7 mouse cellular contexts compared by ENCODE assay signal in genomic region chr16:33965878-33966537, GRCm38 (mm10). TPM values are rescaled to one million over a fixed set of nuclear protein-coding genes. Genes with fewer than 3 reads are reported as not detected.
DNase-seq lines count a peak whose midpoint lies in the region; ATAC-seq lines count a peak whose summit lies in the region.

No protein-coding gene starts in this region.

- peak overlapping the region; percentile 70 for H3K4me2 ChIP-seq in forebrain, embryonic 13.5 days
- peak overlapping the region; percentile 71 for H3K4me2 ChIP-seq in limb, embryonic 12.5 days

- H3K4me3 ChIP-seq in forebrain, embryonic 13.5 days = peak overlapping the region; percentile 71
- H3K4me3 ChIP-seq in limb, embryonic 12.5 days (replicated peaks) = peak overlapping the region; percentile 91

- H3K4me1 ChIP-seq in forebrain, embryonic 13.5 days = peaks cover 14% of the 10 kb centered on the region
- peaks cover 10% of the 10 kb centered on the region for H3K4me1 ChIP-seq in limb, embryonic 12.5 days (replicated peaks)

- H3K9me3 ChIP-seq in forebrain, embryonic 13.5 days (replicated peaks) = no peaks in the 10 kb centered on the region
- H3K9me3 ChIP-seq in limb, embryonic 12.5 days = no peaks in the 10 kb centered on the region

- no peaks in the 10 kb centered on the region for H3K27me3 ChIP-seq in forebrain, embryonic 13.5 days
- no peaks in the 10 kb centered on the region for H3K27me3 ChIP-seq in limb, embryonic 12.5 days
- no peaks in the 10 kb centered on the region for H3K27me3 ChIP-seq in splenic B cell, adult 2 months (ENCODE audit: control insufficient read depth, insufficient read depth, low read length, poor library complexity, severe bottlenecking)

- H3K36me3 ChIP-seq in forebrain, embryonic 13.5 days (ENCODE audit: poor library complexity, severe bottlenecking) = peaks cover 24% of the 10 kb centered on the region
- H3K36me3 ChIP-seq in limb, embryonic 12.5 days = peaks cover 26% of the 10 kb centered on the region
- H3K36me3 ChIP-seq in splenic B cell, adult 2 months (ENCODE audit: control insufficient read depth, insufficient read depth, low read length, poor library complexity, severe bottlenecking) = peaks cover 4% of the 10 kb centered on the region; the same call in 1 of the 2 replicates

- H3K27ac ChIP-seq in forebrain, embryonic 13.5 days = no peak overlapping the region
- 0 out of 2 replicates have a peak overlapping the region, but pooled peaks have one; percentile 76 for H3K27ac ChIP-seq in limb, embryonic 12.5 days

- ATAC-seq in forebrain, embryonic 13.5 days = 0 out of 2 replicates have a peak, but pooled peaks have one; percentile 8
- no peak for ATAC-seq in limb, embryonic 12.5 days (ENCODE audit: insufficient number of reproducible peaks, insufficient read depth, low FRiP score, low TSS enrichment, low read depth)

- H3K9ac ChIP-seq in forebrain, embryonic 13.5 days = peak overlapping the region; percentile 84
- H3K9ac ChIP-seq in limb, embryonic 12.5 days (replicated peaks) = peak overlapping the region; percentile 84

- 16% methylated on average over 15 of the region's 15 CpGs for WGBS in forebrain, embryonic 13.5 days
- WGBS in limb, embryonic 12.5 days = 9% methylated on average over 15 of the region's 15 CpGs

- peak; percentile 16 for DNase-seq in retina, embryonic 14.5 days (ENCODE audit: low spot score)
- no peak for DNase-seq in retina, postnatal 1 day
- DNase-seq in adrenal gland, adult 8-10 months = peak; percentile 60
- peak; percentile 27 for DNase-seq in splenic B cell, adult 2 months (ENCODE audit: low read depth, low spot score)
- no peak for DNase-seq in cerebellum, postnatal 36 days

RNA-seq across cellular contexts. Expression of gene Umps, which starts 0.8 kb away (rescaled TPM):
- total RNA-seq in adrenal gland, adult 8-10 months (2022) = 10 to 100 TPM; 35.3 to 47.5 (median 38.2) TPM
- 40.4 and 46.8 TPM in 2 replicates for polyA plus RNA-seq in forebrain, embryonic 13.5 days (2015; fragmentation: Nextera tagmentation; extraction: Ambion mirVana)
- polyA plus RNA-seq in limb, embryonic 12.5 days (2016; fragmentation: Nextera tagmentation; extraction: Ambion mirVana) = 67.9 and 69.2 TPM in 2 replicates

Comparison
In these comparisons a context has a peak if more than half of its experiments do, and no peak if none do; other contexts are left out.
1. DNase-seq: peak in retina, embryonic 14.5 days (single experiment), adrenal gland, adult 8-10 months (single experiment) and splenic B cell, adult 2 months (single experiment); none in retina, postnatal 1 day (single experiment) and cerebellum, postnatal 36 days (0 of 2).